Mouse (Mus musculus): ENCODE data around the gene Slc25a24.

Gene Slc25a24

GRCm38 (mm10) chr3:109122641-109123530 is at the start of gene Slc25a24:
Slc25a24 (plus strand) TSS chr3:109123149.
- peak; percentile 59 for DNase-seq (ENCODE audit: low spot score)

- no peak for DNase-seq (ENCODE audit: low spot score)
These were observed 42.8 kb upstream of the Slc25a24 start, which contains the start of gene Slc25a54 for GRCm38 (mm10) chr3:109080169-109080568. Slc25a54 (plus strand) TSS chr3:109080469.

- no peak for DNase-seq (ENCODE audit: low spot score)
These were observed 38.5 kb upstream of the Slc25a24 start for GRCm38 (mm10) chr3:109084418-109084817.

- no peak for DNase-seq (ENCODE audit: low spot score)
These were observed 34.5 kb upstream of the Slc25a24 start for GRCm38 (mm10) chr3:109088460-109088859.

- no peak for DNase-seq (ENCODE audit: low spot score)
These were observed 18.2 kb upstream of the Slc25a24 start for GRCm38 (mm10) chr3:109104702-109105101.

GRCm38 (mm10) chr3:109117136-109117535 is 5.8 kb upstream of the Slc25a24 start:
- DNase-seq (ENCODE audit: low spot score) = no peak

GRCm38 (mm10) chr3:109119562-109119961 is 3.4 kb upstream of the Slc25a24 start:
- no peak for DNase-seq (ENCODE audit: low spot score)

GRCm38 (mm10) chr3:109119973-109120372 is 3.0 kb upstream of the Slc25a24 start:
- DNase-seq (ENCODE audit: low spot score) = no peak

- DNase-seq (ENCODE audit: low spot score) = peak; percentile 55
These were observed 607 bp downstream of the Slc25a24 start for GRCm38 (mm10) chr3:109123531-109123981.

- no peak for DNase-seq (ENCODE audit: low spot score)
These were observed 1.1 kb downstream of the Slc25a24 start for GRCm38 (mm10) chr3:109124091-109124490.

- DNase-seq (ENCODE audit: low spot score) = no peak
These were observed 2.6 kb downstream of the Slc25a24 start for GRCm38 (mm10) chr3:109125531-109125930.

- no peak for DNase-seq (ENCODE audit: low spot score)
These were observed 6.8 kb downstream of the Slc25a24 start for GRCm38 (mm10) chr3:109129768-109130167.

- no peak for DNase-seq (ENCODE audit: low spot score)
These were observed 10.0 kb downstream of the Slc25a24 start for GRCm38 (mm10) chr3:109132966-109133365.

GRCm38 (mm10) chr3:109134036-109134435 is 11.1 kb downstream of the Slc25a24 start:
- no peak for DNase-seq (ENCODE audit: low spot score)

- DNase-seq (ENCODE audit: low spot score) = no peak
These were observed 12.4 kb downstream of the Slc25a24 start for GRCm38 (mm10) chr3:109135352-109135751.

GRCm38 (mm10) chr3:109152561-109152960 is 29.6 kb downstream of the Slc25a24 start:
- DNase-seq (ENCODE audit: low spot score) = no peak

GRCm38 (mm10) chr3:109153410-109153809 is 30.5 kb downstream of the Slc25a24 start:
- DNase-seq (ENCODE audit: low spot score) = no peak

GRCm38 (mm10) chr3:109155926-109156669 is 33.1 kb downstream of the Slc25a24 start:
- no peak for DNase-seq (ENCODE audit: low spot score)

- no peak for DNase-seq (ENCODE audit: low spot score)
These were observed 34.5 kb downstream of the Slc25a24 start for GRCm38 (mm10) chr3:109157481-109157880.

- DNase-seq (ENCODE audit: low spot score) = no peak
These were observed 41.1 kb downstream of the Slc25a24 start for GRCm38 (mm10) chr3:109164088-109164487.

- no peak for DNase-seq (ENCODE audit: low spot score)
These were observed 41.7 kb downstream of the Slc25a24 start for GRCm38 (mm10) chr3:109164644-109165043.

- DNase-seq (ENCODE audit: low spot score) = no peak
These were observed 42.4 kb downstream of the Slc25a24 start for GRCm38 (mm10) chr3:109165214-109165829.
